19 mouse cellular contexts compared by ENCODE assay signal in the genomic region with DNA sequence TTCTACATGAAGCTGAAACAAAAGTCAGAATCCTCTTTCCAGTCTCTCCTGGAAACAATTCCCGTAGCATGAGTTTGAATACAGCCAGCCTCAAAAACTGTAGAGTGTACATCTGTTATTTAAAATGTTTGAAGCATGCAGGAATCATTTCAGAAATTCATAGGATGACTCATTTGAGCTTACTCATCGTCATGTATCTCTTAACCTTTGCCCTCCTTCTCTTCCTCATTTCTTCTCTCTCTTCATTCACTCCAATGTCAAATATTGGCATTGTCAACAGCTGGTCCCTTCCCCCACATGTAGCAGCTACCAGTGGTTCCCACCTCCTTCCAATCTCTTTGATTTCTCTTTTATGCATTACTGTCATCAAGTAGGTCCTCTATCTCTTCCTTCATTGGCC.
"Had no signal": no experiment of that assay in that cellular context is flagged by ENCODE, and none has a peak within 500 bp of the region (broad histone marks: within the 10 kb centered on the region; RNA-seq: fewer than 3 reads in every experiment).

No protein-coding gene starts in this region.

- ATAC-seq: intestine, embryonic 16.5 days; midbrain, embryonic 15.5 days had no signal

- H3K27ac ChIP-seq: left cerebral cortex, adult 2 months; liver, embryonic 13.5 days; midbrain, embryonic 10.5 days; midbrain, embryonic 15.5 days; neural tube, embryonic 12.5 days; neural tube, embryonic 15.5 days; stomach, embryonic 15.5 days had no signal

- DNase-seq: kidney, adult 18-20 months; kidney, adult 9 months; kidney, postnatal 14 days; kidney, postnatal 4 days; layer of hippocampus, adult 9-11 months; liver, embryonic 13.5 days; lung, adult 2 months; right cerebral cortex, adult 18-20 months; right cerebral cortex, postnatal 14 days; right cerebral cortex, postnatal 4 days; thymus, postnatal 4 days had no signal

- H3K4me3 ChIP-seq: left cerebral cortex, adult 2 months; liver, embryonic 13.5 days; megakaryocyte, embryonic 14.5 days; midbrain, embryonic 10.5 days; midbrain, embryonic 15.5 days; neural tube, embryonic 12.5 days; neural tube, embryonic 15.5 days; stomach, embryonic 15.5 days had no signal
